Mouse (Mus musculus) E14TG2a.4 (cell line): ENCODE data around the gene Smbd1.

Experiments used
- H3K27me3 ChIP-seq: 2 replicates; pipeline ENCODE4 v1.6.1; 2014; ENCODE audit warnings: low read length, control low read depth; ENCODE audit not compliant: insufficient read depth
- H3K36me3 ChIP-seq: 2 replicates; pipeline ENCODE4 v1.6.1; 2014; ENCODE audit warnings: low read length, control low read depth; ENCODE audit not compliant: insufficient read depth
- H3K4me1 ChIP-seq: replicated peaks from 2 replicates; pipeline ENCODE4 v1.6.1; 2014; ENCODE audit warnings: low read depth, low read length, control low read depth
- H3K4me3 ChIP-seq: replicated peaks from 2 replicates; pipeline ENCODE4 v1.5.1; 2014; ENCODE audit warnings: mild to moderate bottlenecking, low read length
- H3K9me3 ChIP-seq: 2 replicates; pipeline ENCODE4 v1.6.1; 2014; ENCODE audit warnings: low read length, control low read depth
- CTCF ChIP-seq: conservative IDR thresholded peaks from 2 replicates; pipeline ENCODE4 v1.5.1; 2014; ENCODE audit warnings: low read length
- NANOG ChIP-seq: IDR thresholded peaks from 2 replicates; pipeline ENCODE4 v1.6.1; 2014; ENCODE audit warnings: borderline replicate concordance, low read length, mixed read lengths
- POU5F1 ChIP-seq: IDR thresholded peaks from 2 replicates; pipeline ENCODE4 v1.6.1; 2014; ENCODE audit warnings: low read length, borderline replicate concordance

Gene Smbd1

GRCm38 (mm10) chr16:32810321-32810720 lies at the start of gene Smbd1:
Gene Smbd1, minus strand, starts transcription at chr16:32810477.
- no peak for TF ChIP-seq CTCF
- no peak for TF ChIP-seq POU5F1
- TF ChIP-seq NANOG, result no peak
- Histone ChIP-seq H3K4me3 (no peak within 1 kb of the TSS), H3K36me3 (no peaks in the 10 kb centered on the region), H3K27me3 (no peaks in the 10 kb centered on the region), H3K4me1 (peaks cover 58% of the 10 kb centered on the region), H3K9me3 (no peaks in the 10 kb centered on the region)

GRCm38 (mm10) chr16:32858771-32859636 lies 48.7 kb upstream of the Smbd1 start:
- H3K4me1 ChIP-seq, result peaks cover 7% of the 10 kb centered on the region
- H3K4me3 ChIP-seq, result no peak overlapping the region
- H3K9me3 ChIP-seq, result no peaks in the 10 kb centered on the region
- TF ChIP-seq CTCF (no peak), NANOG (no peak), POU5F1 (no peak)
- peaks cover 13% of the 10 kb centered on the region for H3K36me3 ChIP-seq
- H3K27me3 ChIP-seq, result no peaks in the 10 kb centered on the region

- Histone ChIP-seq H3K4me3 (no peak overlapping the region), H3K27me3 (no peaks in the 10 kb centered on the region), H3K36me3 (peaks cover 10% of the 10 kb centered on the region), H3K4me1 (peaks cover under 1% of the 10 kb centered on the region; the same call in 1 of the 2 replicates), H3K9me3 (no peaks in the 10 kb centered on the region)
- no peak for TF ChIP-seq CTCF
- TF ChIP-seq NANOG, result no peak
- TF ChIP-seq POU5F1, result no peak
These were observed 48.1 kb upstream of the Smbd1 start for GRCm38 (mm10) chr16:32858356-32858755.

- TF ChIP-seq NANOG (no peak), POU5F1 (no peak), CTCF (no peak)
- no peaks in the 10 kb centered on the region for H3K27me3 ChIP-seq
- H3K36me3 ChIP-seq, result peaks cover 10% of the 10 kb centered on the region
- no peaks in the 10 kb centered on the region for H3K4me1 ChIP-seq
- no peak overlapping the region for H3K4me3 ChIP-seq
- no peaks in the 10 kb centered on the region for H3K9me3 ChIP-seq
These were observed 46.5 kb upstream of the Smbd1 start for GRCm38 (mm10) chr16:32856751-32857150.

- Histone ChIP-seq H3K9me3 (no peaks in the 10 kb centered on the region), H3K36me3 (peaks cover 10% of the 10 kb centered on the region), H3K27me3 (no peaks in the 10 kb centered on the region), H3K4me1 (peaks cover 4% of the 10 kb centered on the region), H3K4me3 (no peak overlapping the region)
- TF ChIP-seq POU5F1 (no peak), CTCF (no peak), NANOG (no peak)
These were observed 43.8 kb upstream of the Smbd1 start for GRCm38 (mm10) chr16:32854050-32854571.

GRCm38 (mm10) chr16:32853492-32854049 lies 43.3 kb upstream of the Smbd1 start:
- peaks cover 4% of the 10 kb centered on the region for H3K4me1 ChIP-seq
- H3K36me3 ChIP-seq, result peaks cover 10% of the 10 kb centered on the region
- TF ChIP-seq NANOG, result no peak
- H3K4me3 ChIP-seq, result no peak overlapping the region
- H3K9me3 ChIP-seq, result no peaks in the 10 kb centered on the region
- no peaks in the 10 kb centered on the region for H3K27me3 ChIP-seq

GRCm38 (mm10) chr16:32849042-32849830 lies 39.0 kb upstream of the Smbd1 start:
- H3K9me3 ChIP-seq, result no peaks in the 10 kb centered on the region
- TF ChIP-seq NANOG, result no peak
- TF ChIP-seq POU5F1, result no peak
- TF ChIP-seq CTCF, result no peak
- H3K27me3 ChIP-seq, result no peaks in the 10 kb centered on the region
- H3K4me3 ChIP-seq, result no peak overlapping the region
- peaks cover 8% of the 10 kb centered on the region for H3K4me1 ChIP-seq
- H3K36me3 ChIP-seq, result peaks cover 43% of the 10 kb centered on the region

GRCm38 (mm10) chr16:32847103-32847502 lies 36.8 kb upstream of the Smbd1 start:
- Histone ChIP-seq H3K4me1 (peaks cover 8% of the 10 kb centered on the region), H3K36me3 (peaks cover 58% of the 10 kb centered on the region), H3K4me3 (no peak overlapping the region), H3K9me3 (no peaks in the 10 kb centered on the region), H3K27me3 (no peaks in the 10 kb centered on the region)
- no peak for TF ChIP-seq POU5F1
- TF ChIP-seq NANOG, result no peak
- TF ChIP-seq CTCF, result no peak
